Mouse (Mus musculus): ENCODE measurements around the gene Baz1b.

GRCm38 (mm10) chr5:135285211-135285610 lies 98.1 kb downstream of the Baz1b start:
- TF ChIP-seq CTCF (IDR thresholded peaks at IDR 0.05; ENCODE audit: control insufficient read depth, insufficient read depth, low read length) (no peak), POLR2A (IDR thresholded peaks at IDR 0.05; ENCODE audit: borderline replicate concordance, control insufficient read depth, low read depth, low read length) (no peak)
